Mouse (Mus musculus): ENCODE measurements around the gene Gbp3. TPM values are rescaled to one million over a fixed set of nuclear protein-coding genes. Genes with fewer than 3 reads are reported as not detected.

Gene Gbp3
- 33.8 and 40.9 TPM in 2 replicates for polyA plus RNA-seq (2012; rRNA removed)

DNA sequence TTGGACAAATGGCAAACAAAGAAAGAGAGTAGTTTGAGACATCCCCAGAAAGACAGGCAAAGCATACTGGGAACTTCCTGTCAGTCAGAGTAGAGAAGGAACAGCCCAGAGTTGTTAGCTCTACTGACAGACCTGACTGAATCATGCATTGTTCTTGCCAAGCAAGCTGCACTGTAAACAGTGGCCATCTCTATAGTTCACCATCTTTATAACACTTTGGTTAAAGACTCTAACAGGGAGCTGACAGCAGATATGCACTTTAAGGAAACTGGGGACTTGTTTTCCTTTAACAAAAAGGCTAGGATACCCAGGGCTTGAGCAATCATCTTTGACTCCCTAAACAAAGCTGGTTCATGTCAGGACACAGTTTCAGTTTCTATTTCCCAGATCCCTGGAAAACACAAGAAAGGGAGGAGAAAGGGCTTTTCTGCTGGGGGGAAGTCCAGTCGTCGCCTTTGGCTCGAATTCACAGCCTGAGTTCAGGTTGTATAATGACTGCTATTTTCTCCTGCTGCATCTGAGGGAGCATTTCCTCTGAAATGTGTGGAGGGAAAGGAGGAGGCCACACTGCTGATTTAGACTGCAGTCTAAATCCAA lies at the start of gene Gbp3:
Gene Gbp3 (plus strand): TSS at position 395 of the 597 bp plus-strand sequence.
- peaks cover 4% of the 10 kb centered on the region; the same call in 1 of the 2 replicates for H3K36me3 ChIP-seq (ENCODE audit: control insufficient read depth, insufficient read depth, low read length)
- H3K27me3 ChIP-seq (ENCODE audit: control insufficient read depth, insufficient read depth, low read length), result no peaks in the 10 kb centered on the region
- peaks cover 17% of the 10 kb centered on the region; the same call in 1 of the 2 replicates for H3K4me1 ChIP-seq (ENCODE audit: control insufficient read depth, insufficient read depth, insufficient read length)
- peak within 1 kb of the TSS; percentile 62 for H3K4me3 ChIP-seq (ENCODE audit: extremely low read depth, insufficient read depth, insufficient read length)
- WGBS, result 13% methylated on average over 3 of the region's 3 CpGs
- H3K27ac ChIP-seq (ENCODE audit: insufficient read depth, low read length), result peak within 1 kb of the TSS; percentile 84
- no peak for DNase-seq (ENCODE audit: low read depth in 1 of 2, low spot score in 2 of 2)
- TF ChIP-seq CTCF (IDR thresholded peaks at IDR 0.05; ENCODE audit: extremely low read depth, insufficient read depth, insufficient read length, insufficient replicate concordance) (no peak), POLR2A (IDR thresholded peaks at IDR 0.05; ENCODE audit: low read depth, low read length) (no peak)

GRCm38 (mm10) chr3:142528116-142528515 lies 31.7 kb upstream of the Gbp3 start:
- Histone ChIP-seq H3K4me1 (ENCODE audit: control insufficient read depth, insufficient read depth, insufficient read length) (peaks cover 5% of the 10 kb centered on the region; the same call in 1 of the 2 replicates), H3K36me3 (ENCODE audit: control insufficient read depth, insufficient read depth, low read length) (no peaks in the 10 kb centered on the region), H3K27ac (ENCODE audit: insufficient read depth, low read length) (no peak overlapping the region), H3K27me3 (ENCODE audit: control insufficient read depth, insufficient read depth, low read length) (no peaks in the 10 kb centered on the region), H3K4me3 (ENCODE audit: extremely low read depth, insufficient read depth, insufficient read length) (no peak overlapping the region)
- WGBS, result 88% methylated on average over 3 of the region's 3 CpGs
- DNase-seq (ENCODE audit: low read depth in 1 of 2, low spot score in 2 of 2), result no peak
- no peak for TF ChIP-seq CTCF (IDR thresholded peaks at IDR 0.05; ENCODE audit: extremely low read depth, insufficient read depth, insufficient read length, insufficient replicate concordance)
- no peak for TF ChIP-seq POLR2A (IDR thresholded peaks at IDR 0.05; ENCODE audit: low read depth, low read length)

- peak overlapping the region; percentile 61; the same call in 1 of the 2 replicates for H3K27ac ChIP-seq (ENCODE audit: insufficient read depth, low read length)
- peaks cover 5% of the 10 kb centered on the region; the same call in 1 of the 2 replicates for H3K4me1 ChIP-seq (ENCODE audit: control insufficient read depth, insufficient read depth, insufficient read length)
- no peak for TF ChIP-seq POLR2A (IDR thresholded peaks at IDR 0.05; ENCODE audit: low read depth, low read length)
- TF ChIP-seq CTCF (IDR thresholded peaks at IDR 0.05; ENCODE audit: extremely low read depth, insufficient read depth, insufficient read length, insufficient replicate concordance), result no peak
- no peaks in the 10 kb centered on the region for H3K36me3 ChIP-seq (ENCODE audit: control insufficient read depth, insufficient read depth, low read length)
- DNase-seq (ENCODE audit: low read depth in 1 of 2, low spot score in 2 of 2), result no peak
- H3K4me3 ChIP-seq (ENCODE audit: extremely low read depth, insufficient read depth, insufficient read length), result peak overlapping the region; percentile 82
- WGBS, result 11% methylated on average over 2 of the region's 2 CpGs
- H3K27me3 ChIP-seq (ENCODE audit: control insufficient read depth, insufficient read depth, low read length), result no peaks in the 10 kb centered on the region
These were observed 30.2 kb upstream of the Gbp3 start for GRCm38 (mm10) chr3:142529597-142529996.

DNA sequence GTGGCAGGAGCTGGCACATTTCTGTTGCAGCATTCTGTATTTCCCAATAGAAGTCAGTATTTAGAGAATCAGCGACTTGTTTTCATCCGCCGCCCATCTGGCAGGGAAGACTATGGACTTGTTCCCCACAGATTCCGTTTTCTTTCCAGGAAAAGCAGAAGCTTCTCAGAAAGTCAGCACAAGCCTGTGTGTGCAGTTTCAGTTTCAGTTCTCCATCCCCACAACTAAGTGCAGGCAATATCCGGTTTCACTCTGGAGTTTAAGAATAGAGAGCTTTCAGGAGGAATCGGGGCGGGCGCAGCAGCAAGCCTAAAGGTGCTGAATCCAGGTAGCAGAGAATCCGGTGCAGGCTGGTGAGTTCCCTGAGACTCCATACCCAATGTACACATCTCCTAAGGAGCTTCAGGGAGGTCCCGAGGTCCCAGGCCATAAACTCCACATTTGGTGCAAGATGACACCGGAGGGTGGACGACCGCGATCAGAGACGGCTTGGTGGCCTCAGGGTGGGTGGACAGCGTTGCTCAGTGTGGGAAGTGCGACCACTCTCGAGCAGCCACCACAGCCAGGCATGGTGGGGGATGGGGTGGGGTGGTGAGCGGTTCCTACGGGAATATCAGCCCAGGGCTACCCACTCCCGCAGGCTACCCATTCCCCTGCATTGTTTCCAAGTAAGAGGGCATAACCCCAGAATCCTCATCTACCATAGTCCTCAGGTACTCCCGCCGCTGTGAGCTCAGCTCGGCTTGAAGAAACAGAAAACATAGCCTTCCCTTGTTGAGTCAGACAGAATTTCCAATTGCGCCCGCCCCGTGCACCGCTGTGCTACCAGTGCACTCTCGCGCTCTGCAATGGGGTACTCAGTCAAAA lies 29.5 kb upstream of the Gbp3 start, which contains the start of gene Gbp7:
Gene Gbp7 (plus strand): TSS at position 256 of the 867 bp plus-strand sequence.
- WGBS, result under 1% methylated on average over 30 of the region's 30 CpGs
- Histone ChIP-seq H3K27me3 (ENCODE audit: control insufficient read depth, insufficient read depth, low read length) (no peaks in the 10 kb centered on the region), H3K36me3 (ENCODE audit: control insufficient read depth, insufficient read depth, low read length) (no peaks in the 10 kb centered on the region), H3K4me3 (ENCODE audit: extremely low read depth, insufficient read depth, insufficient read length) (peak within 1 kb of the TSS; percentile 82), H3K27ac (ENCODE audit: insufficient read depth, low read length) (peak within 1 kb of the TSS; percentile 61), H3K4me1 (ENCODE audit: control insufficient read depth, insufficient read depth, insufficient read length) (peaks cover 5% of the 10 kb centered on the region; the same call in 1 of the 2 replicates)
- peak; percentile 25 to 63 for DNase-seq (ENCODE audit: low read depth in 1 of 2, low spot score in 2 of 2)
- TF ChIP-seq CTCF (IDR thresholded peaks at IDR 0.05; ENCODE audit: extremely low read depth, insufficient read depth, insufficient read length, insufficient replicate concordance) (no peak), POLR2A (IDR thresholded peaks at IDR 0.05; ENCODE audit: low read depth, low read length) (no peak)

DNA sequence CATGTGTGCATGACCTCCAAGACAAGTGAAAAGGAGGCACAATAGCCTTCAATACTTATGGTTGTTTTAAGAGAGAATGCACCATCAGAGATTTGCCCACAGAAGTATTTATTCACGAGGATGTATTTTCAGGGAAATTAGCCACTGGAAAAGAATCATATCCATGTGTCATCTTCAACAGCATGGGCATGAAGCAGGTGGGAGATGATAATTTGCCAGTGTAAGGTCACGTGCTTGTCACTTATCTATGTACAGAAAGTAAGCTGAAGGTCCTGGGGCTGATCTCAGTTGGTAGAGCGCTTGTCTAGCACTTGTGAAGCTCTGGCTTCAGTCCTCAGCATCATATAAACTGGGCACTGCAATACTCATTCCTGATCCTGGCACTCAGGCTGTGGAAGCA lies 28.2 kb upstream of the Gbp3 start:
- H3K4me3 ChIP-seq (ENCODE audit: extremely low read depth, insufficient read depth, insufficient read length), result no peak overlapping the region
- WGBS, result 86% methylated on average over 3 of the region's 3 CpGs
- TF ChIP-seq CTCF (IDR thresholded peaks at IDR 0.05; ENCODE audit: extremely low read depth, insufficient read depth, insufficient read length, insufficient replicate concordance), result no peak
- no peak for TF ChIP-seq POLR2A (IDR thresholded peaks at IDR 0.05; ENCODE audit: low read depth, low read length)

GRCm38 (mm10) chr3:142533185-142533584 lies 26.6 kb upstream of the Gbp3 start:
- no peak for TF ChIP-seq CTCF (IDR thresholded peaks at IDR 0.05; ENCODE audit: extremely low read depth, insufficient read depth, insufficient read length, insufficient replicate concordance)
- TF ChIP-seq POLR2A (IDR thresholded peaks at IDR 0.05; ENCODE audit: low read depth, low read length), result no peak
- H3K4me3 ChIP-seq (ENCODE audit: extremely low read depth, insufficient read depth, insufficient read length), result no peak overlapping the region
- peaks cover 5% of the 10 kb centered on the region; the same call in 1 of the 2 replicates for H3K4me1 ChIP-seq (ENCODE audit: control insufficient read depth, insufficient read depth, insufficient read length)
- 78% methylated on average over 3 of the region's 3 CpGs for WGBS
- peaks cover 4% of the 10 kb centered on the region; the same call in 1 of the 2 replicates for H3K36me3 ChIP-seq (ENCODE audit: control insufficient read depth, insufficient read depth, low read length)
- DNase-seq (ENCODE audit: low read depth in 1 of 2, low spot score in 2 of 2), result no peak
- no peak overlapping the region for H3K27ac ChIP-seq (ENCODE audit: insufficient read depth, low read length)
- H3K27me3 ChIP-seq (ENCODE audit: control insufficient read depth, insufficient read depth, low read length), result no peaks in the 10 kb centered on the region

More for the DNA sequence above, 28.2 kb upstream of the Gbp3 start:
- no peaks in the 10 kb centered on the region for H3K27me3 ChIP-seq (ENCODE audit: control insufficient read depth, insufficient read depth, low read length)
- no peaks in the 10 kb centered on the region for H3K36me3 ChIP-seq (ENCODE audit: control insufficient read depth, insufficient read depth, low read length)
- peaks cover 5% of the 10 kb centered on the region; the same call in 1 of the 2 replicates for H3K4me1 ChIP-seq (ENCODE audit: control insufficient read depth, insufficient read depth, insufficient read length)
- no peak for DNase-seq (ENCODE audit: low read depth in 1 of 2, low spot score in 2 of 2)
- H3K27ac ChIP-seq (ENCODE audit: insufficient read depth, low read length), result no peak overlapping the region
